Mouse (Mus musculus) monocyte, adult 5-6 weeks (primary cell): ENCODE results near the gene Rhox1. TPM values are rescaled to one million over a fixed set of nuclear protein-coding genes. Genes with fewer than 3 reads are reported as not detected.
"Not testable (repeated sequence)": the region's sequence is repeated elsewhere in the genome, so short reads cannot be mapped to it uniquely, and the experiment has no call there.

ENCODE experiments used
- ATAC-seq: fragments of 153-309, 156-312 bp; replicated peaks from 2 replicates; pipeline ENCODE4 v1.8.0; 2017; ENCODE audit warnings: mild to moderate bottlenecking; ENCODE audit not compliant: low TSS enrichment, insufficient number of reproducible peaks, severe bottlenecking, poor library complexity, low FRiP score
- total RNA-seq: library from RNA; stranded (forward); fragments of 200-1000, 200-491, 200-594 nt; gene quantifications from 3 replicates; pipeline ENCODE4 v1.2.3, GENCODE M21; 2017

Gene Rhox1
- total RNA-seq = not detected in 3 replicates

- not testable (repeated sequence) for ATAC-seq
Observed at GRCm38 (mm10) chrX:37222158-37222557, at the start of gene Rhox1. Rhox1 (minus strand) TSS chrX:37222258.

GRCm38 (mm10) chrX:37265038-37265437 lies 43.0 kb upstream of the Rhox1 start, which contains the start of gene Rhox4a:
Rhox4a (plus strand) TSS chrX:37265338.
- not testable (repeated sequence) for ATAC-seq

- ATAC-seq = not testable (repeated sequence)
Observed at GRCm38 (mm10) chrX:37249619-37250018, 27.6 kb upstream of the Rhox1 start, which contains the start of gene Rhox3a. Rhox3a (plus strand) TSS chrX:37249919.

- not testable (repeated sequence) for ATAC-seq
Observed at GRCm38 (mm10) chrX:37244676-37245075, 22.6 kb upstream of the Rhox1 start, which contains the start of gene Rhox2a. Rhox2a (plus strand) TSS chrX:37244976.

- ATAC-seq = no peak
Observed at GRCm38 (mm10) chrX:37210941-37211340, 11.1 kb downstream of the Rhox1 start, which contains the start of gene Gm9. Gm9 (minus strand) TSS chrX:37211041.

- ATAC-seq = no peak
Observed at GRCm38 (mm10) chrX:37198676-37199075, 23.4 kb downstream of the Rhox1 start.

- ATAC-seq = no peak
Observed at GRCm38 (mm10) chrX:37191744-37192379, 30.2 kb downstream of the Rhox1 start.

GRCm38 (mm10) chrX:37191105-37191743 lies 30.8 kb downstream of the Rhox1 start, which contains the start of the genes Ndufa1 and Rnf113a1:
Ndufa1 (minus strand) TSS chrX:37191163.
Rnf113a1 (plus strand) TSS chrX:37191245.
- ATAC-seq = peak; percentile 92

GRCm38 (mm10) chrX:37190755-37191104 lies 31.3 kb downstream of the Rhox1 start:
- no peak for ATAC-seq

GRCm38 (mm10) chrX:37184401-37184800 lies 37.7 kb downstream of the Rhox1 start:
- ATAC-seq = not testable (repeated sequence)

- no peak for ATAC-seq
Observed at GRCm38 (mm10) chrX:37168742-37169141, 53.3 kb downstream of the Rhox1 start, which contains the start of gene Akap14. Akap14 (minus strand) TSS chrX:37168842.

GRCm38 (mm10) chrX:37167085-37167484 lies 55.0 kb downstream of the Rhox1 start:
- peak; percentile 68; the same call in 1 of the 2 replicates for ATAC-seq

Other genes starting within 250 kb of the Rhox1 start
- gene Sept6, start 230.5 kb downstream of the Rhox1 start, total RNA-seq = 75.3 to 123 TPM (median 87.1 TPM) in 3 replicates
- gene Sowahd, start 173.4 kb downstream of the Rhox1 start, total RNA-seq = not detected in 3 replicates
- 1,433 to 1,582 TPM (median 1,501 TPM) in 3 replicates for gene Rpl39, start 136.9 kb downstream of the Rhox1 start, total RNA-seq
- gene Upf3b, start 111.9 kb downstream of the Rhox1 start, total RNA-seq = 27.2 to 44.4 TPM (median 41.0 TPM) in 3 replicates
- gene Nkap, start 95.5 kb downstream of the Rhox1 start, total RNA-seq = 31.6 to 37.5 TPM (median 35.5 TPM) in 3 replicates
- not detected in 3 replicates for gene Akap14, start 53.4 kb downstream of the Rhox1 start, total RNA-seq
- gene Ndufa1, start 31.1 kb downstream of the Rhox1 start, total RNA-seq = 127 to 140 TPM (median 128 TPM) in 3 replicates
- gene Rnf113a1, start 31.0 kb downstream of the Rhox1 start, total RNA-seq = 0.29 to 2.1 TPM (median 2.0 TPM) in 3 replicates
- gene Gm9, start 11.2 kb downstream of the Rhox1 start, total RNA-seq = not detected in 3 replicates
- gene Rhox2a, start 22.7 kb upstream of the Rhox1 start, total RNA-seq = not detected in 3 replicates
- not detected in 3 replicates for gene Rhox3a, start 27.7 kb upstream of the Rhox1 start, total RNA-seq
- not detected in 3 replicates for gene Rhox4a, start 43.1 kb upstream of the Rhox1 start, total RNA-seq
- not detected in 3 replicates for gene Rhox3a2, start 157.8 kb upstream of the Rhox1 start, total RNA-seq
- 0.58 TPM in 1 of 3 replicates, not detected in the others for gene Rhox4a2, start 168.6 kb upstream of the Rhox1 start, total RNA-seq
- not detected in 3 replicates for gene Rhox2b, start 189.8 kb upstream of the Rhox1 start, total RNA-seq
- not detected in 3 replicates for gene Rhox4b, start 210.2 kb upstream of the Rhox1 start, total RNA-seq
- not detected in 3 replicates for gene Rhox2c, start 231.4 kb upstream of the Rhox1 start, total RNA-seq
- not detected in 3 replicates for gene Rhox3c, start 236.3 kb upstream of the Rhox1 start, total RNA-seq